Mouse (Mus musculus): ENCODE results near the gene Noxo1. TPM values are rescaled to one million over a fixed set of nuclear protein-coding genes. Genes with fewer than 3 reads are reported as not detected.
"Not testable (repeated sequence)": the region's sequence is repeated elsewhere in the genome, so short reads cannot be mapped to it uniquely, and the experiment has no call there.

The Noxo1 gene
- polyA plus RNA-seq, 1 experiment from 2014 or later, result 0.42 TPM

GRCm38 (mm10) chr17:24653967-24654710 is 41.9 kb upstream of the Noxo1 start:
- Histone ChIP-seq H3K4me2 (ENCODE audit: low read depth, low read length) (peak overlapping the region; percentile 38; the same call in 1 of the 2 replicates), H3K9me3 (replicated peaks; ENCODE audit: control insufficient read depth, low read length) (no peaks in the 10 kb centered on the region), H3K27me3 (ENCODE audit: control insufficient read depth, insufficient read depth, low read depth, low read length) (peaks cover 57% of the 10 kb centered on the region), H3K4me3 (ENCODE audit: low read depth, low read length) (0 out of 2 replicates have a peak overlapping the region, but pooled peaks have one; percentile 1), H3K27ac (ENCODE audit: low read length) (no peak overlapping the region), H3K9ac (ENCODE audit: low read depth, low read length) (no peak overlapping the region), H3K4me1 (ENCODE audit: control insufficient read depth, low read depth, low read length) (peaks cover 14% of the 10 kb centered on the region), H3K36me3 (ENCODE audit: control insufficient read depth, insufficient read depth) (no peaks in the 10 kb centered on the region)
- 4% methylated on average over 19 of the region's 19 CpGs for WGBS (ENCODE audit: insufficient replicate concordance)
- ATAC-seq (ENCODE audit: low read depth), result no peak

GRCm38 (mm10) chr17:24654969-24655368 is 41.1 kb upstream of the Noxo1 start:
- Histone ChIP-seq H3K4me3 (ENCODE audit: low read depth, low read length) (no peak overlapping the region), H3K9ac (ENCODE audit: low read depth, low read length) (no peak overlapping the region), H3K9me3 (replicated peaks; ENCODE audit: control insufficient read depth, low read length) (no peaks in the 10 kb centered on the region), H3K4me2 (ENCODE audit: low read depth, low read length) (no peak overlapping the region), H3K27ac (ENCODE audit: low read length) (no peak overlapping the region), H3K4me1 (ENCODE audit: control insufficient read depth, low read depth, low read length) (peaks cover 12% of the 10 kb centered on the region), H3K36me3 (ENCODE audit: control insufficient read depth, insufficient read depth) (no peaks in the 10 kb centered on the region), H3K27me3 (ENCODE audit: control insufficient read depth, insufficient read depth, low read depth, low read length) (peaks cover 55% of the 10 kb centered on the region)
- WGBS (ENCODE audit: insufficient replicate concordance), result 62% methylated on average over 4 of the region's 4 CpGs
- no peak for ATAC-seq (ENCODE audit: low read depth)

DNA sequence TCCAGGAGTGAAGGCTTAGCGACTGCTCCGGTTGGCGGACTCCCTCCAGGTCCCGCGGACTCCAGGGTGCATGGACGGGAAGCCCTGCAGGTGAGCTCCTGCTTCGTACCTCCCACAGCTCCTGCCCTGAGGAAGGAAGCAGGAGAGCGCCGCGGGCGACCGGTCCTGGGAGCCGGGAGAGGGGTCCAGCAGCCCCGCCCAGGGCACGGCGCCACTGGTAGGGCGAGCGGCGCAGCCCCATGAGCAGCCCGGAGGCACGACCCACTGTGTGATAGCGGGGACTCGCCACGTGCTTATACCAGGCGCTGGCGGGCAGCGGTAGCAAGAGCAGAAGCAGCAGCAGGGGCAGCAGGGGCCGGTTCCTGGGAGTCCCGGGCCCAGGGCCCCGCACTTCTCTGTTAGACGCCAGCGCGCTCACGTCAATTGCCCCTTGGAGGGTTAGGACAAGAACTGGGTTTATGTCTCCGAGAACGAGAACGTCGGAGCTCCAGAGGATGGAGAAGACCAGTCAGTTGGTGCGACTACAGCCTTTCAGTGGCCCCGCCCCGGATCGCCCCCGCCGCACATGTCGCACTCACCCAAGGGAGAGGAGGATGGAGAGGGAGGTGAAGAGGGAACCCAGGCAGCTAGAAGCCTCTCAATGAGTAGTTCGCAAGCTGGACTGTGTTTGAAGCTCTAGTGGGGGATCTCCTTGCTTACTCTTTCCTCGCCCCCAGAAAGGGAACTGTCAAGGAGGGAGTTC is 37.8 kb upstream of the Noxo1 start, which contains the start of gene Npw:
Gene Npw (minus strand): TSS at position 441 of the 742 bp plus-strand sequence.
- peak within 1 kb of the TSS; percentile 61 for H3K4me2 ChIP-seq (ENCODE audit: low read depth, low read length)
- H3K36me3 ChIP-seq (ENCODE audit: control insufficient read depth, insufficient read depth), result no peaks in the 10 kb centered on the region
- peak within 1 kb of the TSS; percentile 47 for H3K4me3 ChIP-seq (ENCODE audit: low read depth, low read length)
- ATAC-seq (ENCODE audit: low read depth), result peak; percentile 32; the same call in 1 of the 2 replicates
- H3K9ac ChIP-seq (ENCODE audit: low read depth, low read length), result 0 out of 2 replicates have a peak within 1 kb of the TSS, but pooled peaks have one; percentile 28
- H3K4me1 ChIP-seq (ENCODE audit: control insufficient read depth, low read depth, low read length), result peaks cover 8% of the 10 kb centered on the region
- WGBS (ENCODE audit: insufficient replicate concordance), result 3% methylated on average over 47 of the region's 47 CpGs
- no peaks in the 10 kb centered on the region for H3K9me3 ChIP-seq (replicated peaks; ENCODE audit: control insufficient read depth, low read length)
- peaks cover 38% of the 10 kb centered on the region for H3K27me3 ChIP-seq (ENCODE audit: control insufficient read depth, insufficient read depth, low read depth, low read length)
- no peak within 1 kb of the TSS for H3K27ac ChIP-seq (ENCODE audit: low read length)

DNA sequence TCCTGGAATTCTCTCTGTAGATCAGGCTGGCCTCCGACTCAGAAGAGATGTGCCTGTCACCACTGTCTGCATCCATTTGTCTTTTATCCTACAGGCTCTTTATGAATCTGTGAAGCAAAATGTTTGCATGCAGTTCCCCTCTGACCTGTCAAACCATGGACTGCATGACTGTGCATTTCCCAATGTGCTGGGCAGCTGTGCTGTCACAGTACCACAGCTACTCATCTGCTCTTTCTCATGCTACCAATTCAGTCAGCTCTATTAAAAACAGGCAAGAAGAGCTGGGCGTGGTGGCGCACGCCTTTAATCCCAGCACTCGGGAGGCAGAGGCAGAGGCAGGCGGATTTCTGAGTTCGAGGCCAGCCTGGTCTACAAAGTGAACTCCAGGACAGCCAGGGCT is 29.0 kb upstream of the Noxo1 start:
- H3K27ac ChIP-seq (ENCODE audit: low read length); H3K27me3 ChIP-seq (ENCODE audit: control insufficient read depth, insufficient read depth, low read depth, low read length); H3K9me3 ChIP-seq (replicated peaks; ENCODE audit: control insufficient read depth, low read length); ATAC-seq (ENCODE audit: low read depth); H3K9ac ChIP-seq (ENCODE audit: low read depth, low read length); H3K4me3 ChIP-seq (ENCODE audit: low read depth, low read length); H3K36me3 ChIP-seq (ENCODE audit: control insufficient read depth, insufficient read depth); H3K4me2 ChIP-seq (ENCODE audit: low read depth, low read length): not testable (repeated sequence)
- 53% methylated on average over 7 of the region's 7 CpGs for WGBS (ENCODE audit: insufficient replicate concordance)
- peaks cover 22% of the 10 kb centered on the region for H3K4me1 ChIP-seq (ENCODE audit: control insufficient read depth, low read depth, low read length)

DNA sequence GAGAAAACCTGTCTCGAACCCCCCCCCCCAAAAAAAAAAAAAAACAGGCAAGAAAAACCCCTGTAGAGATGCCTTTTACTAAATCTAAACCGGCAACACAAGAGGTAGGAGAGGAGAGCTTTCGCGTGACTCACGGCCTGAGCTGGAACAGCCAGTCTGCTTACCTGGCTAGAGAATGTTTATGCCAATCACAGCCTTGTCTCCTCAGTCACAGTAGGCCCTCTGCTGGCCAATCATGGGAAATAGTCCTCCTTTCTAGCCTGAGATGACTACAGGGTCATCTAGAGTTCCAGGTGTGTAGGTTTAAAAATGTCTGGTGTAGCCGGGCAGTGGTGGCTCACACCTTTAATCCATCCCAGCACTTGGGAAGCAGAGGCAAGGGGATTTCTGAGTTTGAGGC is 28.6 kb upstream of the Noxo1 start:
- Histone ChIP-seq H3K36me3 (ENCODE audit: control insufficient read depth, insufficient read depth) (no peaks in the 10 kb centered on the region), H3K27ac (ENCODE audit: low read length) (no peak overlapping the region), H3K9me3 (replicated peaks; ENCODE audit: control insufficient read depth, low read length) (no peaks in the 10 kb centered on the region), H3K4me1 (ENCODE audit: control insufficient read depth, low read depth, low read length) (peaks cover 26% of the 10 kb centered on the region), H3K4me2 (ENCODE audit: low read depth, low read length) (no peak overlapping the region), H3K4me3 (ENCODE audit: low read depth, low read length) (no peak overlapping the region), H3K27me3 (ENCODE audit: control insufficient read depth, insufficient read depth, low read depth, low read length) (no peaks in the 10 kb centered on the region; the same call in 1 of the 2 replicates), H3K9ac (ENCODE audit: low read depth, low read length) (no peak overlapping the region)
- ATAC-seq (ENCODE audit: low read depth), result no peak
- 17% methylated on average over 6 of the region's 6 CpGs for WGBS (ENCODE audit: insufficient replicate concordance)

DNA sequence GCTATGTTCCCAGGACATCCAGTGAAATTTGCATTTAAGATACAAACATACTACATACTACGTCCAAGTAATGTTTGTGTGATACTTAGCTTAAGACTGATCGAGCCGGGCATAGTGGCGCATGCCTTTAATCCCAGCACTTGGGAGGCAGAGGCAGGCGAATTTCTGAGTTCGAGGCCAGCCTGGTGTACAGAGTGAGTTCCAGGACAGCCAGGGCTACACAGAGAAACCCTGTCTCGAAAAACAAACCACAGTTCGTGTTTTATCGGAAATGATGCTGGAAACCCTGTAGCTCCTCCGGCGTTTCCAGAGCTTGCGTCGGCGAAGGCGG is 26.9 kb upstream of the Noxo1 start:
- Histone ChIP-seq H3K9ac (ENCODE audit: low read depth, low read length) (peak overlapping the region; percentile 58), H3K4me2 (ENCODE audit: low read depth, low read length) (peak overlapping the region; percentile 65), H3K4me3 (ENCODE audit: low read depth, low read length) (peak overlapping the region; percentile 87), H3K4me1 (ENCODE audit: control insufficient read depth, low read depth, low read length) (peaks cover 27% of the 10 kb centered on the region), H3K27ac (ENCODE audit: low read length) (peak overlapping the region; percentile 71)
- whole genome bisulfite sequencing (ENCODE audit: insufficient replicate concordance), result 6% methylated on average over 15 of the region's 15 CpGs
- H3K36me3 ChIP-seq (ENCODE audit: control insufficient read depth, insufficient read depth); H3K27me3 ChIP-seq (ENCODE audit: control insufficient read depth, insufficient read depth, low read depth, low read length); H3K9me3 ChIP-seq (replicated peaks; ENCODE audit: control insufficient read depth, low read length); ATAC-seq (ENCODE audit: low read depth): not testable (repeated sequence)

DNA sequence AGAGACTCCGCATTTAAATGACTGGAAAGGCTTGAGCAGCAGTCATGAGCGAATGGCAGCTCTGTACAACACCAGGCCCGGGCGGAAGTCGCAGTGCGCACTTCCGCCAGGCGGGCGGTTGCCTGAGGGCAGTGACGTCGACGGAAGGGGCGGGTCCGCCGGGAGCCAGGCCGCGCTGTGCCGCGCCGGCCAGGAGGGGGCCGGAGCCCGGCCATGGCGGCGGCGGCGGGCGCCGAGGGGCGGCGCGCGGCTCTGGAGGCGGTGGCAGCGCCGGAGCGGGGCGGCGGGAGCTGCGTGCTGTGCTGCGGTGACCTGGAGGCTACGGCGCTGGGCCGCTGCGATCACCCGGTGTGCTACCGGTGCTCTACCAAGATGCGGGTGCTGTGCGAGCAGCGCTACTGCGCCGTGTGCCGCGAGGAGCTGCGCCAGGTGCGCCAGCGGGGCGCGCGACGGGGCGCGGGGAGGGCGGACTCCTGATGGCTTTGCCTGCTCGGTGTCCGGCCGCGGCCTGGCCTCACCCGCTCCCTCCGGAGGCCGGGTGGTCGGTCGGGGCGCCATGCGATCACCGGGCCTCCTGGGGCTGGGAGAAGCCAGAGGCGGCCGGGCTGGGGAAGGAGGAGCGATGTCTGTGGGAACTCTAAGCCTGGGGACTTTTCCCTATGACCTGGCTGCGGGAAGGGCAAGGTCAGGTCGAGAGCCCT is 26.3 kb upstream of the Noxo1 start, which contains the start of gene Zfp598:
Gene Zfp598 (plus strand): TSS at position 143 of the 701 bp plus-strand sequence.
- ATAC-seq (ENCODE audit: low read depth), result peak; percentile 96
- Histone ChIP-seq H3K4me3 (ENCODE audit: low read depth, low read length) (peak within 1 kb of the TSS; percentile 87), H3K4me2 (ENCODE audit: low read depth, low read length) (peak within 1 kb of the TSS; percentile 65), H3K27me3 (ENCODE audit: control insufficient read depth, insufficient read depth, low read depth, low read length) (no peaks in the 10 kb centered on the region), H3K36me3 (ENCODE audit: control insufficient read depth, insufficient read depth) (no peaks in the 10 kb centered on the region), H3K4me1 (ENCODE audit: control insufficient read depth, low read depth, low read length) (peaks cover 27% of the 10 kb centered on the region), H3K27ac (ENCODE audit: low read length) (peak within 1 kb of the TSS; percentile 86), H3K9me3 (replicated peaks; ENCODE audit: control insufficient read depth, low read length) (no peaks in the 10 kb centered on the region), H3K9ac (ENCODE audit: low read depth, low read length) (peak within 1 kb of the TSS; percentile 88)
- under 1% methylated on average over 58 of the region's 80 CpGs for WGBS (ENCODE audit: insufficient replicate concordance)

DNA sequence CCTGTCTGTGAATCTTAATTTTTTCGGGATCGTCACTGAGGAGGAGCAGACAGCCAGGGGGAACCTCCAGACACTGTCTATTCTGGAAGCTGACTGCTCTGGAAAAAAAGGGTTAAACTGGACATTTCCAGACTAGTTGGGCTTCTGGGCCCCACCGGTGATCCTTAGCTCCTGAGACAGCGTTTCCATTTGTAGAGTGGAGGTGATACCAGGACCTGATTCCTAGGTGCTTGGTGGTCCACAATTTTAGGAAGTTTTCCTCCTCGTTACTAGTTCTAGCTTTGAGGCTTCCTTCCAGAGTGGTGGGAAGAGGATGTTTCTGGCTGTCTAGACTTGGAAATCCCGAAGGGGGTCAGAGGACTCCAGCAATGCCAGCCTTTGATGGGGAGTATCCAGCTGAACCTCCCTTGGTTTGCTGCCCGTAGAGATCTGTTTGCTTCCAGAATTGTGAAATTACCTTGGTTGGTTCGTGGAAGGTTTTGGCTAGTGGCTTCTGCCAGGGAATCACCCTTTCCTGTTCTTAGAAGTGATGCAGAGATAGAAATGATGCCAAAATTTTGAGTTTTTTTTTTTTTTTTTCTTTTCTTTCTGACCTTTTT is 25.7 kb upstream of the Noxo1 start:
- no peaks in the 10 kb centered on the region for H3K36me3 ChIP-seq (ENCODE audit: control insufficient read depth, insufficient read depth)
- peak overlapping the region; percentile 86 for H3K27ac ChIP-seq (ENCODE audit: low read length)
- peaks cover 27% of the 10 kb centered on the region for H3K4me1 ChIP-seq (ENCODE audit: control insufficient read depth, low read depth, low read length)
- peak overlapping the region; percentile 65 for H3K4me2 ChIP-seq (ENCODE audit: low read depth, low read length)
- 5% methylated on average over 8 of the region's 8 CpGs for WGBS (ENCODE audit: insufficient replicate concordance)
- no peak for ATAC-seq (ENCODE audit: low read depth)
- H3K4me3 ChIP-seq (ENCODE audit: low read depth, low read length), result peak overlapping the region; percentile 87
- no peaks in the 10 kb centered on the region for H3K27me3 ChIP-seq (ENCODE audit: control insufficient read depth, insufficient read depth, low read depth, low read length)
- peak overlapping the region; percentile 88 for H3K9ac ChIP-seq (ENCODE audit: low read depth, low read length)
- no peaks in the 10 kb centered on the region for H3K9me3 ChIP-seq (replicated peaks; ENCODE audit: control insufficient read depth, low read length)

Measured in liver, embryonic 16.5 days (tissue).